Mouse (Mus musculus) CD8-positive naive resting alpha-beta T cell, adult 2 months (primary cell): ENCODE measurements around the gene Sft2d2.

Experiments
- DNase-seq, 2 experiments: peaks; one replicate each; pipeline ENCODE4 v3.0.0; 2022; ENCODE audit warnings: low read depth in 2 of 2, low spot score in 2 of 2

The Sft2d2 gene

GRCm38 (mm10) chr1:165133858-165134257 is 60.4 kb downstream of the Sft2d2 start:
- DNase-seq = no peak

- DNase-seq = no peak
Measured at GRCm38 (mm10) chr1:165133279-165133678, 61.0 kb downstream of the Sft2d2 start.

GRCm38 (mm10) chr1:165132187-165132877 is 61.9 kb downstream of the Sft2d2 start:
- DNase-seq = peak; percentile 62 to 74

GRCm38 (mm10) chr1:165129573-165129972 is 64.7 kb downstream of the Sft2d2 start:
- DNase-seq = no peak
